Mouse (Mus musculus): ENCODE measurements around the gene Osm.

The Osm gene

GRCm38 (mm10) chr11:4235665-4236545, at the start of gene Osm:
Osm (plus strand) TSS chr11:4236420.
- DNase-seq (ENCODE audit: low read depth), result no peak

DNA sequence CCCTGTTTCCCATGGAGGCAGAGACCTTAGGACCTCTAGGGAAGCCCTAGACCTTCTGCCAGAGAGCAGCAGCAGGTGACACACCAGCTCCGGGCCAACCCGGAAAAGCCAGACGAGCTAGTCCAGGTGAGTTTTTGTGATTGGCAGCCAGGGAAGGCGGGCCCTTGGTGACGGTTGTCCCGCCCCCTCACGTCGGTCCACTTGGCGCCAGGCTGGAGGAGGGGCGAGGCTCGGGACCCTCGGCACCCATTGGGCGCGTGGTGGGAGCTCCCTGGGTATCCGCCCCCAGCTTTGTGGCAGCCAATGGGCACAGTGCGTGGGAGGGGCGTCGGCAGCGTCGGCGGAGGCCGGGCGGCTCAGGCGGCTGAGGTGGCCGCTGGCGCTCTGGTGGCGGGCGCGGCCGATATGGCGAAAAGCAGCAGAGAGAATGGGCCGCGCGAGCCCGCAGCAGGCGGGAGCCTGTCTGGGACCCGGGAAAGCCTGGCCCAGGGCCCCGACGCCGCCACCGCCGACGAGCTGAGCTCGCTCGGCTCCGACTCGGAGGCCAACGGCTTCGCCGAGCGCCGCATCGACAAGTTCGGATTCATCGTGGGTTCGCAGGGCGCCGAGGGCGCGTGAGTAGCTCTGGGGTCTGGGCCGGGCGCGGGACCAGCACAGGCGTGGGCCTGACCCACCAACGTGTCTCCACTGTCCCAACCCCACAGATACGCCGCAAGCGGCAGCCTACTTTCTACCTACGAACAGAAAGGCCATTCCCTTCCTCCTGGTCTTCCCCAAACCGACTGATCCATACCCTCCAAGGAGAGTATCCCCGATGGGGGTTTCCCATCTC, 49.5 kb upstream of the Osm start, which contains the start of gene Tbc1d10a:
Gene Tbc1d10a (plus strand): TSS at position 304 of the 832 bp plus-strand sequence.
- peak; percentile 98 for DNase-seq (ENCODE audit: low read depth)

DNA sequence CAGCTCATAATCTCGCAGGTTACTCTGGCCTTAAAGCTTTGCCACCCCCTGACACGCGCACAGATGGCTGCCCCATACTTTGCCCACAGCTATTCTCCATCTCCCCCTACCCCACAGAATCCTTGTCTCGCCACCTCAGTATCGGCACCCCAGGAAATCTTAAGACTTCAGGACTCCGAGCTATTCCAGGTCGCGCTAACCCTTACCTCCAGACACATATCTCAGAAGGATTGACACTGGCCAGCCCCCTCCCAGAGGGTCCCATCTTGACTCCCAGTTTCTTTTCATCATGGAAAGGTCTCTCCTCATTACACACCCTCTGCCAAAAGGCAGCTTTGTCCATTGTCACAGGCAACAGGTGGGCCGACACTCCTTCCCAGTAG, 48.9 kb upstream of the Osm start:
- DNase-seq (ENCODE audit: low read depth), result no peak

DNA sequence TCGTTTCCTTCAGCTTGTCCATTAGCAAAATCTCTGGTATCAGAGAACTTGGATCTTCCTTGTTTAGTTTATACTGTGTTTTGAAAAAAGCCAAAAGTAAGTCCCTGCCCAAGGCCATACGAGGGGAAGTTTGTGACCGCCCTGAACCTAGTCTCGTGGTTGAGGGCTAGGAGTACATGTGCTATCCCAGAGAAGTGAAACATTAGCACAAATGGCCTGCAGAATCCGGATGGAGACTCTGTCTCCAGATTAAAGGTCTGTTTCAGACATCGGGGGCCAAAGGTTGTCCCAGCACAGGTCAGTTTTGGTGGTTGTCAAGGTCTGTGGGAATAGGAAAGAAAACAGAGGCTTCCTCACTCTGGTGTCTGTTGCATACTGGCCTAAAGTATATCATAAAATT, 47.0 kb upstream of the Osm start:
- DNase-seq (ENCODE audit: low read depth), result no peak

GRCm38 (mm10) chr11:4190677-4191076, 45.5 kb upstream of the Osm start:
- DNase-seq (ENCODE audit: low read depth), result peak; percentile 81

DNA sequence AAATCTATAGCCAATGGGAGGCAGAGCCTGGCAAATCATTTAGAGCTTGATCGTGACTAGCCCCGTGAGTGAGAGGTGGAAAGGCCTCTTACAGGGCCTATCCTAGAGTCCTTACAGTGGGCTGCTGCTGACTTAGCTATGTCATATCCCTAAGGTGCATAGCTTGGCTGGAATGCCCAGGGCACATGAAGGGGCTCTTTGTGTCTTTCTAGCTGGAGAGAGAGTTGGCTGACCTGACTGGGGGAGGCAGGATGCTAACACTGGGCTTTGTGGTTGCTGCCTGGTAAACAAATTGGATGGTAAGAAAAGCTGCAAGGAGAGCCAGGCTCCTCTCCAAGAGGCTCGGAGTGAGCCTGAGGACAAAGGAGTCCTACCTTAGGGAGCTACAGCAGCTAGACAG, 43.5 kb upstream of the Osm start:
- peak; percentile 32 for DNase-seq (ENCODE audit: low read depth)

GRCm38 (mm10) chr11:4193420-4193819, 42.8 kb upstream of the Osm start:
- DNase-seq (ENCODE audit: low read depth), result no peak

DNA sequence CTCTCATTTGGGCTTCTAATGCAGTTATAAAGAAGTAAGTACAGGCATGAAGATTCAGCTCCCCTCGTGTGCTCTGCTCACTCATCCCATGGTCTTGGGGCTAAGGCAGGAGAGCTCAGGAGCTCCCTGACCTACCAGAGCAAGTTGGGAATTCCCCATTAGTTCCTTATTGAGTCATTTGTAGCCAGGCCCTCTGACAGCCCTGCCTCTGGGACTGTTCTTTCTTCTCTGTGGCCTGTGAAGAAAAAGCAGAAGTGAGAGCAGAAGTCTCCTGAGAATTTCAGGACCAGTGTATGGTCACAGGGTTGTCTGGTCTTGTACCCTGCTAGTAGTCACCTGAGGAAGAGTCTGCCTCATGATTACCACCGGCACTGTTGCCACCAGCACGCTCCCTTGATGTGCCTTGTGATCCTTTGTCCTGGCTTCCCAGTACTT, 40.6 kb upstream of the Osm start:
- DNase-seq (ENCODE audit: low read depth), result peak; percentile 49

- no peak for DNase-seq (ENCODE audit: low read depth)
Measured at GRCm38 (mm10) chr11:4196636-4197035, 39.6 kb upstream of the Osm start.

DNA sequence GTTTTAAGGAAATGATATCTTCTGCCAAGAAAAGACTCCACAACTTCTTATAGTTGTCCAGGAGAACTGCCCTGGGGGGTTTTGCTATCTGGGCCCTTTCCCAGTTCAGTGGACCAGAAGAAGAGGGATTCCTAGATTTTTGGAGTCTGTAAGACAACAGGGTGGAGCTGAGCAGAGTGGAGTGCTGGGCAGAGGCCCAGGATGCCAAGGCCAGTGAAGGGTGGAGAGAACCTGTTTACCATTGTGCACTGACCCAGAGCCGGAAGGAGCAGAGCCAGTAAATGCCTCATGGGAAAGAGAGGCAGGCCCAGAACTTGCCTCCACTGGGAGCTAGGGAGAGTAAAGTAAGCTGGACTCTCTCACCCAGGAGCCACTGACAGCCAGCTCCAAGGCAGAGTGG, 38.5 kb upstream of the Osm start:
- DNase-seq (ENCODE audit: low read depth), result peak; percentile 85

GRCm38 (mm10) chr11:4201981-4202700, 34.1 kb upstream of the Osm start:
- DNase-seq (ENCODE audit: low read depth), result no peak

- no peak for DNase-seq (ENCODE audit: low read depth)
Measured at GRCm38 (mm10) chr11:4202995-4203704, 33.1 kb upstream of the Osm start.

DNA sequence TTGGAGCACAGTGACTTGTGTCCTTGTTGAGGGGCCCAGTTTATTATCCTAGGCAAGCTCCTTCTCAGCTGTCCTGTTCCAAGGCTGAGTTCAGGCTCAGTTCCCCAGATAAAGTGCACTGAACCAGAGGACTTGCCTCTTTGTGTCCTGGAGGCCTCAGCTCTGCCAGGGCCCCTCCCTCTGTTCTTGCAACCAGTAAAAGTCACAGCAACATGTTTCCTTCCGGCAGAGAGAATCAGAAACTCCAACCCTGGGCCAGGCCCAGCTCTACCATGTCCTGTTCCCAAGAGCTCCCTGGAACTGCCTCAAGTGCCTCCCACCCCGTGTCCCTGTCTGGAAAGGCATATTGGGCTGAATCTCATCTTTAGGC, 32.5 kb upstream of the Osm start:
- peak; percentile 31 for DNase-seq (ENCODE audit: low read depth)

DNA sequence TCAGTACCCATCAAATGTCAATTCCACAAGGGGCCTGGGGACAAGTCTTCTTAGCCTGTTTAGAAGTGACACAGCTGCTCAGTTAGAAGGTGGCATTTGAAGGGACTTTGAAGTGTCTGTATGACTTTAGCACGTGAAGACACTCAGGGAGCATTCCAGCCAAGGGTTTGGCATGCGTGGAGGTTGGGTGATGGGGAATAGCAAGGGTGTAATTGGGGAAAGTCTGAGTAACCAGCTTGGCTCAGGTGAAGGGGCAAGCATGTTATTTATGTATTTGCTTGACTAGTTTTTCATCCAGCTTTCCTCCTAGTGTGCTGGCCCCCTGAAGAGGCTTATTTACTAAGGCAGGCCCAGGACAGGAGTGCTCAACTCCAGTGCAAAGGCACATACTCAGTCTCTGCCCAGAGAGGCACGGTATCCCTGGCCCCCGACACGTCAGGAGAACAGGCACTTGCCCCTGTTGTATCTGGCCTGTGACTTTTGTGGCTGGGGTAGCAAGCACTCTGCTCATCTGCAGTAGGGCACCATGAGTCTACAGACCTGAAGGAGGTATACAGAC, 31.0 kb upstream of the Osm start:
- peak; percentile 71 for DNase-seq (ENCODE audit: low read depth)

DNA sequence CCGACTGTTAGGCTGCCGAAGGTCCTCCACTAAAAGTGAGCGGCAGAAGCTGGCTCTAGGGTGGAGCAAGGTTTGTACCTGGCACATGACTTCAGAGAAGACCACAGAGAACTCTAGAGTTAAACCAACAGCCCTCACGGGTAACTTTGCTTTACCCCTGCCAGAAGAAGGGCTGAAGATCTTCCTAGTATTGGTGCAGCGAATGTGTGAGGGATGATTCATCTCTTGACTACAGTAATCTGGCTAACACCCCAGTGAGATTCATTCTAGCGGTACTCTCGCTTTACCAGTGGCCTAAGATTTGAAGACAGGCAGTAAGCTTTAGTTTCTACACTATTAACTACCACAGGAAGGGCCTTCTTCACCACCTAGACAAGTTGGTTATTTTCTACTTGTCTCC, 30.3 kb upstream of the Osm start:
- peak; percentile 82 for DNase-seq (ENCODE audit: low read depth)

DNA sequence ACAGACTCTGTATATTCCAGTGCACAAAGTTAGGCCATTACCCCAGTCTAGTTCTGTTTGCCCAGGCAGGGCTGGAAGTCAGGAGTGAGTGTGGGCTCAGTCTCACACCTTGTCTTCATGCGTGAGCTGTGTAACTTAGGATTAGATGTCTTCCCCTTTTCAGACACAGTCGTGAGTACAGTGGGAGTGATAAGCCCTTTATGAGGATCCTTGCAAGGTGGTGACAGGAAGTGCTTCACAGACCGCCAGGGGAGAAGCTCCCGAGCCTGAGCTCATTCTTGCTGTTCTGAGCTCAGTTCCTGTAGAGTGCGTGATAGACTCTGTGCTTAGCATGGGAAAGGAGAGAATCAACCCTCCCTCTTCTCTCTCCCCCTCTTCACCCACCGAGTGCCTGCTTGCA, 29.7 kb upstream of the Osm start:
- no peak for DNase-seq (ENCODE audit: low read depth)

DNA sequence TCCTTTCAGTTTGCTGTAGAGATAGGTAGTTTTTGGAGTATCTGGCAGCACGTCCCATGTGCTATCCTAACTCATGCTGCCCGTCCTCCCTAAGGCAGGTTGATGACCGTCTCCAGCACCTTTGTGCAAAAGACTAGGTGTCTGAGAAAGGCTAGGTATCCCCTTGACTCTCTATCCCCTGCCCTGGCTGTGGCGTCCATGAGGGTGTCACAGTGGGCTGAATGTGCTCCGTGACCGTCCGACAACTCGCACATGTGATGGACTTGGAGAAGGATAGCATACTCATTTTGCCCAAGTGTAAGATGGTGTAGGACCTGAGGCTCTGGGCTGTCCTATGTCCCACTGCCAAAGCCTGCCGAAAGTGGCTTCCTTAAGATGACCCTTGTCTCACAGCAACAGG, 28.6 kb upstream of the Osm start:
- no peak for DNase-seq (ENCODE audit: low read depth)

GRCm38 (mm10) chr11:4209556-4209955, 26.7 kb upstream of the Osm start:
- DNase-seq (ENCODE audit: low read depth), result peak; percentile 63

GRCm38 (mm10) chr11:4210786-4211185, 25.4 kb upstream of the Osm start:
- no peak for DNase-seq (ENCODE audit: low read depth)

DNA sequence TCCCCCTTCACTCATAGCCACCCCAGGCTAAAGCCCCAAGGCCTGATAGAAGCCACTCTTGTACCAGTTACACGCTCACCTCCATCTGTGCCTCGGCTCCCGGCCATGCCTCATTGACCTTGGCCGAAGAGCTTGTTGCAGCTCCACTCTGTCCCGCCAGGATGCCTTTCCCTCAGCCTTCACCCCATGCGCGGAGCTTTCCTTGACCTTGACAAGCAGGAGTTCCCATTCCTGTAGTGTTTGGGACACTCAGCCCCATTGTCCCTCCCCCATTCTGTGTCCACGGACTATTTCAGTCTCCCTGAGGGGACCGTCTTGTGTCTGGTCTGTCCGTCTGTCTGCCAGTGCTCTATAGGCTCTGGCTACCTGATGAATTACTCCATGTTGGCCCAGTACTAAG, 23.1 kb upstream of the Osm start:
- DNase-seq (ENCODE audit: low read depth), result no peak

GRCm38 (mm10) chr11:4214572-4214971, 21.6 kb upstream of the Osm start:
- no peak for DNase-seq (ENCODE audit: low read depth)
